Mouse (Mus musculus) ES-E14 (cell line): Measurements from ENCODE around the gene Srxn1.

Experiments
- CHD2 ChIP-seq: IDR thresholded peaks from 2 replicates; pipeline ENCODE4 v1.6.1; 2014; ENCODE audit warnings: mild to moderate bottlenecking, low read depth, low read length, inconsistent platforms
- HCFC1 ChIP-seq: IDR thresholded peaks from 2 replicates; pipeline ENCODE4 v1.6.1; 2012; ENCODE audit warnings: low read length, inconsistent platforms, borderline replicate concordance; ENCODE audit not compliant: insufficient read depth
- ZC3H11A ChIP-seq: IDR thresholded peaks from 2 replicates; pipeline ENCODE4 v1.6.1; 2012; ENCODE audit warnings: low read depth, mild to moderate bottlenecking, inconsistent platforms, low read length, borderline replicate concordance
- ZNF384 ChIP-seq: IDR thresholded peaks from 2 replicates; pipeline ENCODE4 v1.6.1; 2012; ENCODE audit warnings: low read depth, low read length, inconsistent platforms

DNA sequence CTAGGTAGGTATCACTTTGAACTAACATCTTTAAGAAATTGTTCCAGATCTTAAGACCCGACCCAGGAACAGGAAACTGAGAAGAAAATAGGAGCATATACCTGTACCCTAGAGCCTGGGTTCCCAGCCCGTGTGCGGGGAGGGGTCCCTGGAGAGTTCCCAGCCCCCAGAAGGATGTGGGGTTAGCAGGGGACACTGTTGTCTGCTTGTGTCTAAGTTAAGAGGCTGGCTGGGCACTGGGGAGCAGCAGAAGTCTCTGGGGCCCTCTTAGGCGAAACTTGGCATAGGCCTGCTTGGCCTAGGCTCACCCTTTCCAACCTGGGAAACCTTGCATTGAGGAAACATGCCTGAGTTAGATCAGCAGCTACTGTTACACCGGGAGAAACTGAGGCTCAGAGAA is 39.2 kb downstream of the Srxn1 start:
- TF ChIP-seq HCFC1 = no peak
- TF ChIP-seq ZC3H11A = no peak
- no peak for TF ChIP-seq CHD2
- no peak for TF ChIP-seq ZNF384
